Mouse (Mus musculus) testis, adult 2 months (tissue): Measurements from ENCODE around the gene Hoxd10.

Source experiments
- CTCF ChIP-seq: fragments of 200-500 bp; IDR thresholded peaks from 2 replicates; pipeline ENCODE4 v1.5.1; 2012; ENCODE audit warnings: low read depth, mild to moderate bottlenecking, inconsistent platforms, low read length, moderate library complexity; ENCODE audit not compliant: control insufficient read depth, insufficient read depth, insufficient replicate concordance
- POLR2A ChIP-seq: fragments of 200-500 bp; IDR thresholded peaks from 2 replicates; pipeline ENCODE4 v1.6.1; 2012; ENCODE audit warnings: low read depth, mild to moderate bottlenecking, inconsistent platforms, low read length, moderate library complexity; ENCODE audit not compliant: control insufficient read depth

DNA sequence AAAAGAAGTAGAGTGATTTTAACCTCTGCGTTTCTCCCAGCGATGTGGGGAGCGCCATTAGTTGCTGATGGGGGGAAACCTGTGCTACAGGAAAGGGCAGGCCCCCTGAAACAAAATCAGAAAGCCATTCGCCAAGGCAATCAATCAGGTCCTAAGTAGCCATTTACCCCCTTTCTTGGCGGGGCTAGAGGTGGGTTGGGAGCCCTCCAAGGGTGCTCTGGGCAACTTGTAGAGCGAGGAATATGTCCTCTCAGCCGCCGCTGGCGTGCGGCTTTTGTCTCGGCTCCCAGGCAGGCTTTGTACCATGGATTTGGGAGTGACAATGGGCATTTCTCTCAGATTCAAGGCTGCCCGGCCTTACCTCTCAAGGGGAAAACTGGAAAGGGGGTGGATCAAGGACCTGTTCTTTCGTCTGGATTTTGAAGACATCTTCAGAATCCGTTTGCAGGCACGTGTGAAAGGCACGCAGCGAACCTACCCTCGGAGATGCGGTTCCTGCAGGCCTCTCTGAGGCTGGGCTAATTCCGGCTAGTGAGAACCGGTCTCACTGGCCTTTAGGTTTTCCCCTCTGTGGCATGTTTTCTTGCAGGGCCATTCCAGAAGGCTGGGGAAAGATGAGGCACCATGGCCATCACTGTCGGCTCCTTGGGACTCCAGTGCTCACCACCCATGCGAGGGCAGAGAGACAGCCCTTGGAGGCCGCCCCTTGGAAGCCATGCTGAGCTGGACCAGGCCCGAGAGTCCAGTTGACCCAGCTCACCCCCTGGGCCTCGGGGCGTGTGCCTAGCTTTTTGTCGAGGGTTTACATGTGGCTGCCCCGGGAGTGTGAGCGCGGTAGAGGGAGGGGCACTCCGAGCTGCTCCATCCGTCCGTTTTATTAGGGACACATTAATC is 5.0 kb downstream of the Hoxd10 start:
- TF ChIP-seq CTCF (no peak), POLR2A (no peak)
